Mouse (Mus musculus): ENCODE results near the gene Phospho2. TPM values are rescaled to one million over a fixed set of nuclear protein-coding genes. Genes with fewer than 3 reads are reported as not detected.
A peak's percentile ranks its signal among the peaks of the same experiment; 100 is the strongest.

Phospho2 gene
- total RNA-seq (2014; fragmentation: Nextera tagmentation), result 30.6 and 35.5 TPM in 2 replicates
- 32.1 and 34.6 TPM in 2 replicates for total RNA-seq (2017)
- 35.3 and 39.7 TPM in 2 replicates for polyA plus RNA-seq (2012)

DNA sequence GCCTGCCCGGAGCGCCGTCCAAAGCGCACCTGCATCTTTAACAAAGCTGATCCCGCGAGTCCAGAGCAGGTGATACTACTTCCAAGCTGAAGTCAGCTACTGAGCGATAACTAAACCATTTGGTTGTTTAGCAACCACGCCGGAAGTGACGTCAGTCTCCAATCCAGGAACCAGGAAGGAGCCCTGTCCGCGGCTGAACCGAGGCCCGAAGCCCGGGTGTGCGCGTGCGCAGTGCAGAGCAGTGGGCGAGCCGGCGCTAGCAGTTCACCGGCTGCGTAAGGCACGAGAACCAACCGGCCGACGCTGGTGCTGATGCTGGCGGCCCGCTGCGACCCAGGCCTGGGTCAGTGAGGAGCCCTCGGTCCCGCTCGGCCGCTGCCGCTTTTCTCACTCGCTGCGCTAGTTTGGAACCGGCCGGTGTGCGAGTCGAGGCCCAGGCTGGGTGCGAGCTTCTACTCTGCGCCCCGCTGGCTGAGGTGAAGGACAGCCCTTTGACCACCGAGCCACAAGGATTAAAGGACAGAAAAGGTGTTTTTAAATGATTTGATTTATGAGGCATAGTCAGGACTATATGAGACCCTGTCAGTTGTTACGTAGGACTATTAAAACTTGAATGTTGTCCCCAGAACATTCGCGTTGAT is at the start of gene Phospho2, which contains the start of gene Ccdc173:
Phospho2 (plus strand) TSS at position 195 of the 641 bp plus-strand sequence.
Ccdc173 (minus strand) TSS at position 147 of the 641 bp plus-strand sequence.
- ATAC-seq (ENCODE audit: extremely low read depth, insufficient number of reproducible peaks, low FRiP score, poor library complexity, severe bottlenecking) (peak; percentile 90), DNase-seq (ENCODE audit: low spot score) (peak; percentile 81)
- peaks cover 27% of the 10 kb centered on the region for H3K36me3 ChIP-seq (replicated peaks)
- H3K4me1 ChIP-seq (ENCODE audit: insufficient read depth, low read depth, low read length), result peaks cover 23% of the 10 kb centered on the region
- TF ChIP-seq GATA2 (IDR thresholded peaks at IDR 0.05; ENCODE audit: borderline replicate concordance, low read depth, low read length) (no peak), CTCF (IDR thresholded peaks at IDR 0.05; ENCODE audit: low read depth, low read length) (no peak), POLR2AphosphoS5 (IDR thresholded peaks at IDR 0.05; ENCODE audit: insufficient replicate concordance, low read depth, low read length) (no peak), GATA1 (IDR thresholded peaks at IDR 0.05; ENCODE audit: borderline replicate concordance, low read length) (no peak), TAL1 (conservative IDR thresholded peaks at IDR 0.05; ENCODE audit: low read depth, low read length) (no peak)
- no peaks in the 10 kb centered on the region for H3K9me3 ChIP-seq (replicated peaks)
- peak within 1 kb of the TSS; percentile 90 for H3K4me3 ChIP-seq (ENCODE audit: low read depth, low read length)
- H3K27me3 ChIP-seq (ENCODE audit: insufficient read depth, low read length), result no peaks in the 10 kb centered on the region

DNA sequence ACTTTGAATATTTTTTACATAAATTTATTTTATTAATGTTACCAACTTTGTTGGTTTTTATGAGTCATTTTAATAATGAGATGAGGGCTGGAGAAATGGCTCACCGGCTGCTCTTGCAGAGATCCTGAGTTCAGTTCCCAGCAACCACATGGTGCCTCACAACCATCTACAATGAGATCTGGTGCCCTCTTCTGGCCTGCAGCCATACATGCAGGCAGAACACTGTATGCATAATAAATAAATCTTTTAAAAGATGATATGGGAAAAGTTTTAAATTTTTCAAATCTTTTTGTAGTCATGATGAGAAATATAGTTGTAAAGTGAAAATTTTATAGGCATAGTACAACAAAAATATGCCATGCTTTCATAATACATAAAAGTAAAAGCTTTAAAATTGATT is 44.3 kb upstream of the Phospho2 start:
- ATAC-seq (ENCODE audit: extremely low read depth, insufficient number of reproducible peaks, low FRiP score, poor library complexity, severe bottlenecking) (no peak), DNase-seq (ENCODE audit: low spot score) (no peak)
- H3K9me3 ChIP-seq (replicated peaks), result no peaks in the 10 kb centered on the region
- TF ChIP-seq TAL1 (conservative IDR thresholded peaks at IDR 0.05; ENCODE audit: low read depth, low read length) (no peak), POLR2AphosphoS5 (IDR thresholded peaks at IDR 0.05; ENCODE audit: insufficient replicate concordance, low read depth, low read length) (no peak), GATA1 (IDR thresholded peaks at IDR 0.05; ENCODE audit: borderline replicate concordance, low read length) (no peak), GATA2 (IDR thresholded peaks at IDR 0.05; ENCODE audit: borderline replicate concordance, low read depth, low read length) (no peak), CTCF (IDR thresholded peaks at IDR 0.05; ENCODE audit: low read depth, low read length) (no peak)
- H3K4me3 ChIP-seq (ENCODE audit: low read depth, low read length), result no peak overlapping the region
- no peaks in the 10 kb centered on the region for H3K4me1 ChIP-seq (ENCODE audit: insufficient read depth, low read depth, low read length)
- H3K36me3 ChIP-seq (replicated peaks), result peaks cover 72% of the 10 kb centered on the region
- H3K27me3 ChIP-seq (ENCODE audit: insufficient read depth, low read length), result no peaks in the 10 kb centered on the region

DNA sequence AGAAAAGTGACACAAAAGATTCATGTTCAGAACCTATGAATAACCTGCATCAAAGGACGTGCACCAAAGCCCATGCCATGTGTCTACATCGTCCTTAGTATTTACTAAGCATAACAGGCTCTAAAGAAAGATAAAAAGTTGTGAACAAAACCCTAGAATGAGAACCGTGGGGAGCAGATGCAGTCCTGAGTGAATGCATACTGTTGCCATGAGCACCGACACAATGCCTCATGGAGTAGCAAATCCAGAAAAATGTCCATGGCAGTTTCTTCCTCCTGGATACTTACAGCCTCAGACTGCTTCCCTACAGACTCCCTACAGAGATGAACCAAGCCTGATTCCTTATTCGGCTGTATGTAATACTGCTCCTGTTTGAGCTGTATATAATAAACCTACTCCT is 28.4 kb upstream of the Phospho2 start:
- TF ChIP-seq GATA2 (IDR thresholded peaks at IDR 0.05; ENCODE audit: borderline replicate concordance, low read depth, low read length) (no peak), TAL1 (conservative IDR thresholded peaks at IDR 0.05; ENCODE audit: low read depth, low read length) (no peak), CTCF (IDR thresholded peaks at IDR 0.05; ENCODE audit: low read depth, low read length) (no peak), POLR2AphosphoS5 (IDR thresholded peaks at IDR 0.05; ENCODE audit: insufficient replicate concordance, low read depth, low read length) (no peak), GATA1 (IDR thresholded peaks at IDR 0.05; ENCODE audit: borderline replicate concordance, low read length) (no peak)
- H3K27me3 ChIP-seq (ENCODE audit: insufficient read depth, low read length), result no peaks in the 10 kb centered on the region
- no peaks in the 10 kb centered on the region for H3K9me3 ChIP-seq (replicated peaks)
- H3K4me3 ChIP-seq (ENCODE audit: low read depth, low read length), result no peak overlapping the region
- no peak for DNase-seq (ENCODE audit: low spot score)
- no peaks in the 10 kb centered on the region for H3K36me3 ChIP-seq (replicated peaks)
- no peak for ATAC-seq (ENCODE audit: extremely low read depth, insufficient number of reproducible peaks, low FRiP score, poor library complexity, severe bottlenecking)
- no peaks in the 10 kb centered on the region for H3K4me1 ChIP-seq (ENCODE audit: insufficient read depth, low read depth, low read length)

DNA sequence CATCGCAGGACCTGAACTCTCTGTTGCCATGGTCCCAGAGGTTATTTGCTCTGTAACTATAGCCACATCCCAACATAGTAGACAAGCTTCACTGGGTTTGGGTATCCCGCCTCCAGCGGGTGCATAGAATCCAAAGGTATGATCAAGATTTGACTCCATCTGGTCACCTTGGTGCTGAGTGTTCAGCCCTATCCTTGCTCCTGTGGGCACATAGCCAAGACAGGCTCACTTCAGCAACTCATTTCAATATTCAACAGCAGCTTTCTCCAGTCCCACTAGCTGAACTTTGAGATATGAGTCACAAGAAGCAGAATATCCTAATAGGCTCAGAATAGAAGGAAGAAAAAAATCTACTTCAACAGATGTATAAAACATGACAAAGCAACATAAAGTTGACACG is 26.1 kb upstream of the Phospho2 start:
- Histone ChIP-seq H3K36me3 (replicated peaks) (no peaks in the 10 kb centered on the region), H3K9me3 (replicated peaks) (no peaks in the 10 kb centered on the region), H3K4me1 (ENCODE audit: insufficient read depth, low read depth, low read length) (no peaks in the 10 kb centered on the region), H3K27me3 (ENCODE audit: insufficient read depth, low read length) (no peaks in the 10 kb centered on the region), H3K4me3 (ENCODE audit: low read depth, low read length) (no peak overlapping the region)
- ATAC-seq (ENCODE audit: extremely low read depth, insufficient number of reproducible peaks, low FRiP score, poor library complexity, severe bottlenecking) (no peak), DNase-seq (ENCODE audit: low spot score) (no peak)
- no peak for TF ChIP-seq GATA1 (IDR thresholded peaks at IDR 0.05; ENCODE audit: borderline replicate concordance, low read length)
- no peak for TF ChIP-seq GATA2 (IDR thresholded peaks at IDR 0.05; ENCODE audit: borderline replicate concordance, low read depth, low read length)
- TF ChIP-seq POLR2AphosphoS5 (IDR thresholded peaks at IDR 0.05; ENCODE audit: insufficient replicate concordance, low read depth, low read length), result no peak
- TF ChIP-seq CTCF (IDR thresholded peaks at IDR 0.05; ENCODE audit: low read depth, low read length), result no peak
- no peak for TF ChIP-seq TAL1 (conservative IDR thresholded peaks at IDR 0.05; ENCODE audit: low read depth, low read length)

DNA sequence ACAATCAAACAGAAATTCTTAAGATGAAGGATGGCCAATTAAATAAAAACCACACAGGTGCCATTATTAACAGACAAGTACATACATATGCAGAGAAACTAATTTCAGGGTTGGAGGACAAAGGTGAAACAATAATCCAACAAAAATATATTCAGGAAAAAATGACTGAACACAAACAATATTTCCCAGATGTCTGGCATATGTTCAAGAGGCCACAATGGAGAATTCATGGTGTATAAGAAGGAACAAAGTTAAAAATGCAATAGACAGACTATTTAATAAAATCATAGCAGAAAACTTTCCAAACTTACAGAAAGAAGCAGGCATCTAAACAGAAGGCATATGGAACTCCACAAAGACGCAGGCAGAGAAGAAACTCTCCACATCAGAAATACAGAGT is 24.7 kb upstream of the Phospho2 start:
- H3K36me3 ChIP-seq (replicated peaks), result no peaks in the 10 kb centered on the region
- no peak overlapping the region for H3K4me3 ChIP-seq (ENCODE audit: low read depth, low read length)
- ATAC-seq (ENCODE audit: extremely low read depth, insufficient number of reproducible peaks, low FRiP score, poor library complexity, severe bottlenecking) (no peak), DNase-seq (ENCODE audit: low spot score) (no peak)
- H3K4me1 ChIP-seq (ENCODE audit: insufficient read depth, low read depth, low read length), result no peaks in the 10 kb centered on the region
- no peaks in the 10 kb centered on the region for H3K27me3 ChIP-seq (ENCODE audit: insufficient read depth, low read length)
- no peaks in the 10 kb centered on the region for H3K9me3 ChIP-seq (replicated peaks)
- no peak for TF ChIP-seq GATA2 (IDR thresholded peaks at IDR 0.05; ENCODE audit: borderline replicate concordance, low read depth, low read length)
- TF ChIP-seq TAL1 (conservative IDR thresholded peaks at IDR 0.05; ENCODE audit: low read depth, low read length), result no peak

DNA sequence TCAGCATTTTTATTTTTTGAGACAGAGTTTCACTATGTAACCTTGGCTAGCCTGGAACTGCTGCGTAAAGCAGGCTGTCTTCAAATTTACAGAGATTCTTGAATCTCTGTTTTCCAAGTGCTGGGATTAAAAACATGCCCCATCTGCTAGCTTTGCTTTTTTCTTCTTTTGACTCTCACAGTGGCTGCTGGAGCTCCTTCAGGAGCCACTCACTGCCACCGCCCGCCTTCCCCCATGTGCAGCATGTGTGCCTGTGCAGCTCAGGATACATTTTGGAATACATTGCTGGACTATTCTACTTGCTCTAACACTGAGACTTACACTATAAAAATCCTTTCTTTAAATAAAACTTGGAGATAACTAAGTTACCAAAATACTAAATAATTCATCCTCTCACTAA is 16.1 kb upstream of the Phospho2 start:
- H3K27me3 ChIP-seq (ENCODE audit: insufficient read depth, low read length), result no peaks in the 10 kb centered on the region
- no peak for TF ChIP-seq GATA1 (IDR thresholded peaks at IDR 0.05; ENCODE audit: borderline replicate concordance, low read length)
- TF ChIP-seq TAL1 (conservative IDR thresholded peaks at IDR 0.05; ENCODE audit: low read depth, low read length), result no peak
- TF ChIP-seq POLR2AphosphoS5 (IDR thresholded peaks at IDR 0.05; ENCODE audit: insufficient replicate concordance, low read depth, low read length), result no peak
- TF ChIP-seq CTCF (IDR thresholded peaks at IDR 0.05; ENCODE audit: low read depth, low read length), result no peak
- TF ChIP-seq GATA2 (IDR thresholded peaks at IDR 0.05; ENCODE audit: borderline replicate concordance, low read depth, low read length), result no peak
- H3K4me1 ChIP-seq (ENCODE audit: insufficient read depth, low read depth, low read length), result no peaks in the 10 kb centered on the region
- ATAC-seq (ENCODE audit: extremely low read depth, insufficient number of reproducible peaks, low FRiP score, poor library complexity, severe bottlenecking) (no peak), DNase-seq (ENCODE audit: low spot score) (no peak)
- H3K36me3 ChIP-seq (replicated peaks), result no peaks in the 10 kb centered on the region
- H3K9me3 ChIP-seq (replicated peaks), result no peaks in the 10 kb centered on the region
- no peak overlapping the region for H3K4me3 ChIP-seq (ENCODE audit: low read depth, low read length)
